Mouse (Mus musculus): ENCODE data around the gene Col16a1. TPM values are rescaled to one million over a fixed set of nuclear protein-coding genes. Genes with fewer than 3 reads are reported as not detected.

The Col16a1 gene
- polyA plus RNA-seq, 1 experiment, result 17.1 TPM

GRCm38 (mm10) chr4:130133399-130133798, 85.8 kb downstream of the Col16a1 start:
- DNase-seq (ENCODE audit: low read depth), result no peak
- TF ChIP-seq POLR2A (IDR thresholded peaks at IDR 0.05; ENCODE audit: borderline replicate concordance, extremely low read depth, insufficient read depth, insufficient read length, poor library complexity, severe bottlenecking) (no peak), CTCF (IDR thresholded peaks at IDR 0.05; ENCODE audit: borderline replicate concordance, extremely low read depth, insufficient read depth, insufficient read length) (no peak)

- peak; percentile 92 for TF ChIP-seq CTCF (IDR thresholded peaks at IDR 0.05; ENCODE audit: borderline replicate concordance, extremely low read depth, insufficient read depth, insufficient read length)
- no peak for TF ChIP-seq POLR2A (IDR thresholded peaks at IDR 0.05; ENCODE audit: borderline replicate concordance, extremely low read depth, insufficient read depth, insufficient read length, poor library complexity, severe bottlenecking)
- peak; percentile 88 for DNase-seq (ENCODE audit: low read depth)
Observed at GRCm38 (mm10) chr4:130138441-130139213, 91.0 kb downstream of the Col16a1 start.

- TF ChIP-seq CTCF (IDR thresholded peaks at IDR 0.05; ENCODE audit: borderline replicate concordance, extremely low read depth, insufficient read depth, insufficient read length) (no peak), POLR2A (IDR thresholded peaks at IDR 0.05; ENCODE audit: borderline replicate concordance, extremely low read depth, insufficient read depth, insufficient read length, poor library complexity, severe bottlenecking) (no peak)
- no peak for DNase-seq (ENCODE audit: low read depth)
Observed at GRCm38 (mm10) chr4:130139214-130139492, 91.5 kb downstream of the Col16a1 start, which contains the start of gene Hcrtr1. Gene Hcrtr1 (minus strand): TSS chr4:130139359.

GRCm38 (mm10) chr4:130140992-130141402, 93.4 kb downstream of the Col16a1 start:
- TF ChIP-seq CTCF (IDR thresholded peaks at IDR 0.05; ENCODE audit: borderline replicate concordance, extremely low read depth, insufficient read depth, insufficient read length) (no peak), POLR2A (IDR thresholded peaks at IDR 0.05; ENCODE audit: borderline replicate concordance, extremely low read depth, insufficient read depth, insufficient read length, poor library complexity, severe bottlenecking) (no peak)
- peak; percentile 68 for DNase-seq (ENCODE audit: low read depth)

GRCm38 (mm10) chr4:130141786-130142185, 94.1 kb downstream of the Col16a1 start:
- TF ChIP-seq CTCF (IDR thresholded peaks at IDR 0.05; ENCODE audit: borderline replicate concordance, extremely low read depth, insufficient read depth, insufficient read length), result no peak
- no peak for TF ChIP-seq POLR2A (IDR thresholded peaks at IDR 0.05; ENCODE audit: borderline replicate concordance, extremely low read depth, insufficient read depth, insufficient read length, poor library complexity, severe bottlenecking)
- no peak for DNase-seq (ENCODE audit: low read depth)

- no peak for TF ChIP-seq POLR2A (IDR thresholded peaks at IDR 0.05; ENCODE audit: borderline replicate concordance, extremely low read depth, insufficient read depth, insufficient read length, poor library complexity, severe bottlenecking)
- no peak for DNase-seq (ENCODE audit: low read depth)
Observed at GRCm38 (mm10) chr4:130148405-130148804, 100.8 kb downstream of the Col16a1 start.

Other genes starting within 250 kb of the Col16a1 start
- 89.6 and 106 TPM in 2 replicates for gene Ptp4a2, start 236.6 kb upstream of the Col16a1 start, polyA plus RNA-seq (2012; rRNA removed)
- gene Spocd1, start 118.6 kb upstream of the Col16a1 start, polyA plus RNA-seq (2012; rRNA removed), result 0.05 and 0.14 TPM in 2 replicates
- 126 and 152 TPM in 2 replicates for gene Adgrb2, start 63.0 kb upstream of the Col16a1 start, polyA plus RNA-seq (2012; rRNA removed)
- gene Pef1, start 54.7 kb downstream of the Col16a1 start, polyA plus RNA-seq (2012; rRNA removed), result 59.7 and 71.4 TPM in 2 replicates
- 1.4 and 2.0 TPM in 2 replicates for gene Hcrtr1, start 91.5 kb downstream of the Col16a1 start, polyA plus RNA-seq (2012; rRNA removed)
- 5.4 and 8.1 TPM in 2 replicates for gene Tinagl1, start 127.3 kb downstream of the Col16a1 start, polyA plus RNA-seq (2012; rRNA removed)
- 0.32 and 0.62 TPM in 2 replicates for gene Gm853, start 174.6 kb downstream of the Col16a1 start, polyA plus RNA-seq (2012; rRNA removed)
- gene Serinc2, start 231.4 kb downstream of the Col16a1 start, polyA plus RNA-seq (2012; rRNA removed), result 72.2 and 126 TPM in 2 replicates